Mouse (Mus musculus): ENCODE results near the gene Mfsd6.

DNA sequence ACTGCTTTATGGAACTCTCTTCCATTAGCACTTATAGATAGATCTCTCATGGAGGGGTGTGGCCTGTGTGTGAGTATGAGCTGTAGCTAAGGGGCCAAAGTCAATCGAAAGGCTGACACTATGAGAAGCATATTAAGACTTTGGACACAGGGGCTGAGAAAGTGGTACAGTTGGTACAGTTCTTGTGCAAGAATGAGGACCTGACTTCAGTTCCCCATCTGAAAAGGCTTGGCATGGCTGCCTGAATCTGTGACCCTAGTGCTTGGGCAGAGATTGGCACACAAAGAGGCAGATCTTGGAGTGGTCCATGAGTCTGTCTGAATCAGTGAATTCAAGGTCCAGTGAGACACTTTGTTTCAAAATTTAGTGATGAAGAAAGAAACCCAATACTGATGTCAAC, 27.1 kb upstream of the Mfsd6 start:
- TF ChIP-seq EP300 (IDR thresholded peaks at IDR 0.05; ENCODE audit: insufficient read depth, low read depth, low read length) (no peak), CTCF (IDR thresholded peaks at IDR 0.05; ENCODE audit: low read depth, low read length) (no peak), POLR2A (IDR thresholded peaks at IDR 0.05; ENCODE audit: insufficient read depth, low read length) (no peak)

All from ES-Bruce4 (cell line).